Mouse (Mus musculus) mesoderm, embryonic 11.5 days (tissue): ENCODE data around the gene Tifa.
A peak's percentile ranks its signal among the peaks of the same experiment; 100 is the strongest.

Experiments used
- DNase-seq: peaks from one replicate; pipeline ENCODE4 v3.0.0-alpha.2; 2012; ENCODE audit warnings: low read depth, low spot score

The Tifa gene

DNA sequence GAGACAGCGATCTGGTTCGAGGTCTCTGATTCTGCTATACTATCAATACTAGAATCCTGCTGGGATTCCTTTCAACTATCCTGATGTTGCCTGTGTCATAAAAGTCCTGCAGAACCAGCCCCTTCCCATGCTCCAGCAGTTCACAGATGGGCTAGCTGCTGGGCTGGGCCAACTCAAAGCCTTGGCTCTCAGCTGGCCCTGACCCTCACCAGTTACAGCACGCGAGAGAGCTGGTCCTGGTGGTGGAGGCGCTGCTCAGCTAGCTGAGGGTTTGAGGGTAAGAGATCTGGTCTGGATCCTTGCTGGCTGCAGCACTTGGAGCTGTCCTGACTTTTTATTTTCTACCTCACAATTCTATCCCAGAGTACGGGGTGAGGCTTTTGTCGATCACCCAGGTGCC, 36.9 kb downstream of the Tifa start:
- DNase-seq, result no peak

DNA sequence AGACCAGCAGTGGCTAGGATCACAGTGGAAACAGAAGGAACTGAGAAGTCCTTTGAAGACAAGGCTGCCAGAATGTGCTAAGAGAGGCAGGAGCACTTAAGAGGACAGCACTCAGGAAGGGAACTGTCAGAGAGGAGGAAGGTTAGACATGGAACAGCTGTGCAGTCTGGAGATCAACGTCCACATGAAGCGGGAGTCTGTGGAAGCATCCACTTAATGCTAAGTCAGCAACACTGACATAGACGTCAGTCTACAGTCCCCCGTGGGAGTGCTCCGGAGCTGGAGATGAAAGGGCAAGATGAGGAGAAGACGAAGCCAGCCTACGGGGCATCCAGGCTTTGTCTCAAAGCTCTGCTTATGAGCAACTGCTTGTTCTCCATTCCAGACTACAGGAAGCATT, 37.5 kb downstream of the Tifa start:
- DNase-seq, result peak; percentile 49

- no peak for DNase-seq
These were observed 40.6 kb downstream of the Tifa start for GRCm38 (mm10) chr3:127830183-127830582.

GRCm38 (mm10) chr3:127831079-127831478, 41.5 kb downstream of the Tifa start:
- no peak for DNase-seq

- DNase-seq, result no peak
These were observed 44.4 kb downstream of the Tifa start for GRCm38 (mm10) chr3:127834040-127834439.

GRCm38 (mm10) chr3:127835594-127835993, 46.0 kb downstream of the Tifa start:
- DNase-seq, result no peak

DNA sequence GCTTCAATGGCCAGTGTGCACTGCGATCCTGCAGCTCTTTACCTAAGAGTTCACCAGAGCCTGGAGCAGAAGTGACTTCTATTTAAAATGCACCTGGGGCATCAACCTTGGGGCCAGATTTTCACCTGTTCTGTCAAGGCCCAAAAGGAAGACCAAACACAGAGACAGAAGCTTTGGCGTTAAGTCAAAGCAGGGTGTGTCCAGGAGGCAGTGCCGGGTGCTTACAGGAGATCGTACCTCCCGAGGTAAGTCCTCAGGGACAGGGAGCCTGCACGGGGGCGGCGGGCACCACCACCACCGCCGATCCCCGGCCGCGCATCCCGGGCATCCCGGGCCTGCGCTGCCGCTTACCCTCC, 47.2 kb downstream of the Tifa start:
- no peak for DNase-seq

DNA sequence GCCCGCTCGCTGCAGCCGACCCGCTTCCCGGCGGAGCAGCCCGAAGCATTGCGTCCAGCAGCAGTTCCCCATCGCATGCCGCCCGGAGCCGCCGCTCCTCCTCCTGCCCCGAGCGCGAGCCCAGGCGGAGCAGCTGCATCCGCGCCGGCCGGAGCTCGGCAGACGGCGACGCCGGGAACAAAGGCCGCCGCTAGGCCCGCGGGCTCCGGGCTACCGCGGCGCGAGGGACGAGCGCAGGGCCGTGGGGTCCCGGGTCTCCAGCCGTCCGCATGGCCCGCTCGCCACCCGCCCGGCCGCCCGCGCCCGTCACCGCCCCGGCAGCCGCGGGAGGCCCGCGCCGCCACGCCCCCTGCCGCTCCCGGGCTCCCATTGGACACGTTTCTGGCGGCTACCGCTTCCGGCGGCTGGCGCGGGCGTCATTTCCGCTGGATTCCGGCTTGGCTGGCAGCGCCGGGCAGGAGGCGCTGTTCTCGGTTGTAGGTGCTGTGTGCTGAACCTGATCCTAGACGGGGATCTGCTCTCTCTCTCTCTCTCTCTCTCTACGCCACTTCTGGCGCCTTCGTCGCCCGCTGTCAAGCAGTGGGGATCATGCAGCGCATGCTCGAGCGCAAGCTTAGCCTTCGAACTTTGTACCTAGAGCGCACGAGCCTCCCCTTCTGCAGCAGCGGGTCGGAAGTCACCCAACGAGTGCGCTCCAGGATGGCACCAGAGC, 47.7 kb downstream of the Tifa start, which contains the start of gene Ap1ar:
Gene Ap1ar (minus strand): TSS at position 370 of the 712 bp plus-strand sequence.
- peak; percentile 95 for DNase-seq

DNA sequence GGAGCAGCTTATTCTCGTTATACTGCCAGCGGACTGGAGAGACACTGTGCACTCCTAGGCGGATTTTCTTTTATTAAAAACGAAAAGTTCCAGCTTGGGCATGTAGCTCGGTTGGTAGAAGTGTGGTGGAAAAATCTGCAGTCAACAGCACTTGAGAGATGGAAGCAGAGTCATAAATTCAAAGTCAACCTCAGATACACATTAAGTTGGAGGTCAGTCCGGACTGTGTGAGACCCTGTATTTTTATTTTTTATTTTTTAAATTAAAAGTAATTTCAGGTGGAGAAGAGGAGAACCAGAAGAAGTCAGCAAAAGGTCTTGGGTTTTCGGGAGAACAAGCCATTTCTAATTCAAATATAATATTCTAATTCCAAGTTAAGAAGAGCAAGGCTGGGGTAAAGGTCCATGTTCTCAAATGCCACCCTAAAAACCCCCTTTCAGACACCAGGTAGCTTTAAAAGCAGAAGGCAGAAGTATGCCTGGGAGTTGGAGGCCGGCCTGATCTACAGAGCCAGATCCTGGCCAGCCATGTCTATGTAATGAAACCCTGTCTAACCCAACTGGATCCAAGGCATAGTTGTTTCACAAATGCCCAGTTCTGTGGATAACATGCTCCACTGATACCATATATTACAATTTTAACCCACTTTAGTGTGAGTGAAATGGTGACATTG, 48.5 kb downstream of the Tifa start:
- no peak for DNase-seq

DNA sequence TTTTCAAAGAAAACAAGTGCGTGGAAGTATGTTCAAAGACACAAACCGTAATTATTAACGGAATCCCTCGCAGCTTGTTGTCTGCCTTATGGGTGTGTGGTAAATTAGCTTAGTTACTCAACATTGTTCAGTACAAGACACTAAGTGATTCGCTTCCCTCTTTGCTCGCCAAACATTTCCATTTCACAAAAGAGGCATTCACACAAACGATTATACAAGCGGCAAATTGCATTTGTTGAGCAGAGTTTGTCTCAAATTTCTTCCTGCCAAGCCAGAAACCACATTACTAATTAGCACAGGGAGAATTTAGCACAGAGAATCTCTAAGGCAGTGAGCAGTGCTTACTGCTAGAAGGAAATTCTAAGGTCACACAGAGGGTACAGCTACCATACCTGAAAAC, 52.3 kb downstream of the Tifa start:
- DNase-seq, result no peak

DNA sequence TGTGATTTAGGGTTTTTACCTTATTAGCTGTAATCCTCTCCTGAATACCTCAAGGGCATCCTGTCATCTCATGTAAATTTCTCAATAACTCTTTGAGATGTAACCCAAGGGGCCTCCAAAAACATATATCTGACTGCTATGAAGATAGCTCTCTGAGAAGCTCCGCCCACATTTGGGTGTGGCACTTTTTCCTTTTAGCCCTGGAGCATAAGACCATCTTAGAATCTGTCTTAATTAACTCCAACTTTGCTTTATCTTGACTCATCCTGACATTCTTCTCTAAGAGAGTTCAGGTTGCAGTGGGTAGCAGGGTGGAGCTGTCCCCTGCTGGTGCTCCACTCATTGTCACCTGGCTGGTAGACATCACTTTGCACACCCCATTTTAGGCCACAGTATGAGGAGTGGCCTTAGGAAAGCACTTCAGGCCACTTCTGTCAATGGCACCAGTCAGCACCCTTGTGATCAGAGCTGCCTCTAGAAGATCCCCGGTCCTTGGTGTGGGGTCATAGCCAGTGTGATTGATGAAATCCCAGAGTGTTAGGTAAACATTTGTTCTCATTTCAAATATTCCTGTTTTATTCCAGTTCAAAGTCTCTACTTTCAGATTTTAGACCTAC, 53.8 kb downstream of the Tifa start:
- no peak for DNase-seq

DNA sequence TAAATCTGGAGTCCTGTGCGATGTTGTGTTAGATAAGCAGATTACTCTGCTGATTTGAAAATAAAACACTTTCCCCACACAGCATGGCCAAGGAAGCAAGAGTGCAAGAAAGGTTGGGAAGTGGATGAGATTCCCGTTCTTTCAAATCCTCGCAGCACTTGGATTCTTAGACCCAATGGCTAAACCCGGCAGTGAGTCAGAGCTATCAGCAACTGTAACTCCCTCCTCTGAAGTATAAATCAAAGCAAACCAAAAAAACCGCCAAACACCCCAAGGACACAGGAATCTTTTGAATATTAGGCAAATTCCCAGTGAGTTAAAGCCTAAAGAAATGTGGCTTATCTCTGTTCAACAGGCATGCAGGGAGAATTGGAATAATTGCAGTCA, 54.3 kb downstream of the Tifa start:
- no peak for DNase-seq

DNA sequence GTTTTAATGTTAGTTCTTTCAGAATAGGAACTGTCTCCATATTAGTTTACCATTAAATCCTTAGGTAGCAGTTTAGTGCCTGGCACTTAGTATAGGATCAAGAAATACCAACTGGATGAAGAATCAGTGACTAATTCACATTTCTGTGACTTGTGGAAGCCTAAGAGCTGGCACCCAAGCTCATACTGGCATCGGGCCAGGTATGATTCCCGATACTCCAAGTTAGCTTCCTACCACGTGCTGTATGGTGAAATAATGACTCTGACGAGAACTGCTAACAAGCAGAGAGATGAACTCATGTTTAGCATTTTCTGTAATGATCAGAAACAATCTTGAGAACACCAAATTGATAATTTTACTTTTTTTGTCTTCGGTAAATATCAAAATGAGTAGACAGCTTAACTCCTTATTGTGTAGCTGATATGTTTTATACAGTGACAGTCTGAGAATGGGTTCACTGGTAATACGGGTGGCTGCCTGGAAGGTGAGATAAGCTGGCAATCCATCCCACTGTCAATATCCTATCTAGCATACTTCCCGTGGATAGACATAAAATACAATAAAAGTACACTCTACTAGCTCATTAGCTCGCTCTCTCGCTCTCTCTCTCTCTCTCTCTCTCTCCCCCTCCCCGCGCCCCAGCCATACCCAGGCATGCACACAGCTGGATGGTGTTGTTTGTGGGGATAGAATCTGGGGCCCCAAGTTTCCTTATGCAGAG, 58.6 kb downstream of the Tifa start:
- DNase-seq, result no peak

DNA sequence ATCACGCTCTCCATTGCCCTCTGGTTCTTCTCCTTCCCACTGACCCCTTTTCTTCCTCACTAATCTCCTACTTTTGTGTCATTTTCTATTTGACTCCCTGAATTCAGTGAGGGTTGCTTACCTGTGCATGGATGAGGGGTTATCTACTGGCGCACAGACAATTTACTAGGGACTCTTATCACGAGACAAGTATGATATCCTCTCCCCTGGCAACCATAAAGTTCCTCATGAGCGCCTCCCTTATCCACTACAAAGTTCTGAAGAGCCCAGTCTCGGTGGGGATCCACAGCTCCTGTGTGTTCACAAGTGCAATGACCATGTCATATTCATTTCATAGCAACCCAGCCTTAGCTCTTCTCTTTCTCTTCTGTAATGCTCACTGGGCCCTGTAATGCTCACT, 60.3 kb downstream of the Tifa start:
- DNase-seq, result no peak

GRCm38 (mm10) chr3:127850776-127851646, 61.4 kb downstream of the Tifa start:
- DNase-seq, result no peak

DNA sequence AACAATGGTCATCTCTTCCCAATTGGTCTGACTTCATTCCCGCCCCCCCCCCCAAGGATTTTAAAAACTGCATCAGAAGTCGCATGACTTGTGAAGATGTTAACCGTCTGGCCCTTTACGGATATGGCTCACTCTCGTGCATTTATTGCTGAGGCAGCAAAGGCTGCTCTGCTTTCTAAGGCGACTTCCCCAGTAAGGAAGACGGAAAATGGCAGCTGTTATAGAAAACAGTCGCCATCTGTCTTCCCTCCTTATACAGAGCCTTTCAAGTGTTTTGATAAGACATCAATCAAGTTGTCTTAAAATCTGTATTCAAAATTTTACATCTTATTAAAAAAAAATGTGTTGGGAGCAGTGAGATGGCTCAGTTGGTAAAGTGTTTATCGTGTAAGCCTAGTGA, 63.1 kb downstream of the Tifa start:
- no peak for DNase-seq

DNA sequence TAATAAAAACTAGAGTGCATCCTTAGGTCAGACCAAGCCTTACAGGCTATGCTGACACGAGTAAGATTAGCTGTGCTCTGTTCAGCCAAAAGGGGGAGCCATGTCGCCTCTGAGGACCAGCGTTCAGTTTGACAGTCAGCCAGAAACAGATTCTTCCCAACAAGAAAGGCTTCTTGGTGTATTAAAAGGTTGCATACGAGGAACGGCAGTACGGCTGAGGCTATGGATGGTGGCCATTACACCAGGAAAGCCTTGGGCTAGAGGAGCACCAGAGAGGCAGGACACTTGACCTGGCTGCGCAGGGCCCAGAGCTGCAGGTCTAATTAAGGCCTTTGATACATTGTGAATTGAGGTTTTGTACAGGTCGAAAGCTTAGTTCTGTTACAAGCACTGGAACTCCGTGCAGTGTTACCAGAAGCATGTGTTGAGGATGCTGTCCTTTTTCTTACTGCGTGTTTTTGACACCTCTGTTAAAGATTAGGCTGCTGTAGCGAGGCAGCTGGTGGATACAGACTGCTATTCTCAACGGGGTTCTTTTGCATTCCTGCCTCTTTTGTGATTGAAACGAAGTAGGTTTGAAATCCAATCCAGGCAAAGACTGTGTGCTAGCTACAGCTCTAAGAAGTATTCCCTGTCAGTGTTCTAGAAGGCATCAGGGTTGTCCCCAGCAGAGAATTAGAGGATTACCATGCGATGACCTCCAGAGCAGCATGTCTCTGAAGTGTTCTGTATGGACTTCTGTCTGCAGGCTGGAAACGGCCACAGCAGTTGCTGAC, 64.0 kb downstream of the Tifa start:
- peak; percentile 67 for DNase-seq

DNA sequence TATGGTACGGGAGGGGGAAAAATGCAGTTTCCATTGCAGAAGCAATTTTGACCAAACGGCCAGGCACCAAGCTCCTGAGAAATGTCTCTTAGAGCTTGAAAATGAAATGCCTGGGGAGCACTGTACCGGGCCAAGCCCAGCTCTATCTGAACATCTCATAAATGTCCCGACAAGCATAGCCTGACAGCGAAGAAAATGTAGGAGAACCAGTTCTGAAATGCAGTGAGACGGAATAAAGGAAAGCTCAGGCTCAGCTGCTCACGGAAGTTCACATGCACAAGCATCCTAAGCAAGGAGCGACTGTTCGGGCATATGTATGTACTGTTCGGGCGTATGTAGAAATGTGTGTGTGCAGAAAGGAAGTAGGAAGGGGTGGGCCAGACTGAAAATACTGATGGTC, 71.7 kb downstream of the Tifa start:
- no peak for DNase-seq

- no peak for DNase-seq
These were observed 72.9 kb downstream of the Tifa start for GRCm38 (mm10) chr3:127862479-127862878.

DNA sequence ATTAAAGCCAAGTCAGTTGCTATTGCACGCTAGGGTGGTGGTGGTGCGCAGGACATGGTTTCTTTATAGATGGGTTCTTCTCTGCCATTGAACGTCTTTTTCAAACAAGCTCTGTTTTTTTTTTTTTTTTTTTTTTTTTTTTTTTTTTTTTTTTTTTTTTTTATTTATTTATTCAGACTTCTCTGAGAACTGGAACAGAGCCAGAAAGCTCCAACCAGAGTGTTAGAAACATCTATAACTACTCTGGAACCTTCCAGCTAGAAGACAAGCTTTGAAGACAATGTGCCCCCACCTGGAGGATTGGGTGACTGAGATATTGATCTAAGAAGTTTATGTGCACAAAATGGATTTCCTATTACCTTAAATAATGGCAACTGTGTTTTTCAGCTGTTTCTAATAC, 74.0 kb downstream of the Tifa start:
- no peak for DNase-seq

- DNase-seq, result no peak
These were observed 74.6 kb downstream of the Tifa start for GRCm38 (mm10) chr3:127864242-127864641.
